Mouse (Mus musculus) stomach, postnatal 0 days (tissue): Measurements from ENCODE around the gene Rack1.

Source experiments
- CTCF ChIP-seq: IDR thresholded peaks from 2 replicates; pipeline ENCODE4 v1.5.1; 2016; ENCODE audit warnings: antibody characterized with exemption, low read depth, mild to moderate bottlenecking, moderate library complexity
- EP300 ChIP-seq: optimal IDR thresholded peaks from 2 replicates; pipeline ENCODE3; 2016; ENCODE audit warnings: antibody characterized with exemption

- TF ChIP-seq CTCF (peak; percentile 38; the same call in 1 of the 2 replicates), EP300 (peak; percentile 17)
Observed at GRCm38 (mm10) chr11:48816800-48817665, 16.9 kb downstream of the Rack1 start, which contains the start of gene Trim41.
